Mouse (Mus musculus) heart, embryonic 14.5 days (tissue): ENCODE measurements around the gene Hcn3. TPM values are rescaled to one million over a fixed set of nuclear protein-coding genes. Genes with fewer than 3 reads are reported as not detected.

ENCODE experiments used
- ATAC-seq: fragments of 200-750 bp; cut with Nextera tagmentation; 2 replicates; pipeline ENCODE4 v1.8.0; 2017; ENCODE audit warnings: low read depth, moderate TSS enrichment; ENCODE audit not compliant: insufficient number of reproducible peaks, insufficient read depth, low FRiP score
- H3K27ac ChIP-seq, 2 experiments: fragments of 200-500 bp in 1 of 2; fragments of 300-500 bp in 1 of 2; sonication (generic) in 1 of 2; replicated peaks in 1 of 2; 2 replicates each; pipeline ENCODE4 v1.5.1; 2012 to 2014; ENCODE audit warnings: low read depth in 2 of 2, low read length in 2 of 2, control low read depth in 1 of 2, mild to moderate bottlenecking in 1 of 2, mixed read lengths in 1 of 2; ENCODE audit not compliant: control insufficient read depth in 1 of 2, insufficient read depth in 1 of 2
- H3K27me3 ChIP-seq: fragments of 300-500 bp; sonication (generic); 2 replicates; pipeline ENCODE4 v1.6.1; 2014; ENCODE audit warnings: mild to moderate bottlenecking, low read length, control low read depth; ENCODE audit not compliant: control insufficient read depth, insufficient read depth
- H3K36me3 ChIP-seq: fragments of 300-500 bp; sonication (generic); 2 replicates; pipeline ENCODE4 v1.6.1; 2014; ENCODE audit warnings: mild to moderate bottlenecking, control low read depth, low read length, mixed read lengths; ENCODE audit not compliant: control insufficient read depth, insufficient read depth
- H3K4me1 ChIP-seq, 2 experiments: fragments of 200-500 bp in 1 of 2; fragments of 300-500 bp in 1 of 2; sonication (generic) in 1 of 2; 2 replicates each; pipeline ENCODE4 v1.6.1; 2012 to 2014; ENCODE audit warnings: low read length in 2 of 2, control low read depth in 1 of 2, mixed read lengths in 1 of 2; ENCODE audit not compliant: control insufficient read depth in 2 of 2, insufficient read depth in 2 of 2
- H3K4me2 ChIP-seq: fragments of 300-500 bp; sonication (generic); 2 replicates; pipeline ENCODE4 v1.6.1; 2014; ENCODE audit warnings: mild to moderate bottlenecking, low read length
- H3K4me3 ChIP-seq, 2 experiments: fragments of 200-500 bp in 1 of 2; fragments of 300-500 bp in 1 of 2; sonication (generic) in 1 of 2; 2 replicates each; pipeline ENCODE4 v1.5.1; 2012 to 2014; ENCODE audit warnings: low read length in 2 of 2, mild to moderate bottlenecking in 2 of 2, control low read depth in 1 of 2, low read depth in 1 of 2, moderate library complexity in 1 of 2; ENCODE audit not compliant: control insufficient read depth in 1 of 2, insufficient read depth in 1 of 2
- H3K9ac ChIP-seq: fragments of 300-500 bp; sonication (generic); 2 replicates; pipeline ENCODE4 v1.6.1; 2014; ENCODE audit warnings: mild to moderate bottlenecking, low read length
- H3K9me3 ChIP-seq: fragments of 300-500 bp; sonication (generic); 2 replicates; pipeline ENCODE4 v1.6.1; 2016; ENCODE audit warnings: low read length, control low read depth; ENCODE audit not compliant: control insufficient read depth
- WGBS: fragments of 180-500 bp; shearing (Covaris S2); extraction: QIAGEN DNeasy Blood & Tissue Kit; methylation state at CpG from one replicate; pipeline ENCODE4 v1.1.7; 2014; 5-methylcytosine and 5-hydroxymethylcytosine counted together
- polyA plus RNA-seq: library from polyadenylated mRNA; unstranded; fragments of >200 nt; fragmentation: Nextera tagmentation; extraction: Ambion mirVana; gene quantifications from 2 replicates; pipeline ENCODE4 v1.2.1, GENCODE M21; 2014

Hcn3 gene
- polyA plus RNA-seq, 1 experiment from 2014 or later, result 0.27 TPM

DNA sequence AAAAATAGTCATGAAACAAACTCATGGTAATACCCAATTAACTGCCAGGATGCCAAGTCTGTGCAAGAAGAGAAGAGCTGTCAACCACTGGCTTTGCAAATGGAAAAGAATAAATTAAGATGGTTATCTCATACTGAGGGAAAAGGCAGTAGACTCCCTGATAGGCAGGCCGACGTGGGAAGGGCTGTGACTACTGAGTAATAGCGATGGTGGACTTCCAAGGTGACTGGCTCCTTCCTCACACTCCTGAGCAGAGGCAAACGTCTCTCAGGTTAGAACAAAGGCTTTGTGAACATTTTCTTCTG is 56.8 kb downstream of the Hcn3 start:
- peaks cover 5 to 7% of the 10 kb centered on the region in 2 experiments for H3K4me1 ChIP-seq
- H3K27me3 ChIP-seq, result no peaks in the 10 kb centered on the region
- H3K36me3 ChIP-seq, result peaks cover 17% of the 10 kb centered on the region
- H3K4me3 ChIP-seq, result no peak overlapping the region
- WGBS, result 70% methylated on average over 4 of the region's 4 CpGs
- no peak overlapping the region for H3K9ac ChIP-seq
- H3K4me2 ChIP-seq, result no peak overlapping the region
- ATAC-seq, result no peak
- H3K27ac ChIP-seq, result no peak overlapping the region
- no peaks in the 10 kb centered on the region for H3K9me3 ChIP-seq

GRCm38 (mm10) chr3:89102495-89103290 is 57.3 kb downstream of the Hcn3 start:
- H3K27ac ChIP-seq, result no peak overlapping the region
- WGBS, result 59% methylated on average over 12 of the region's 12 CpGs
- ATAC-seq, result no peak

DNA sequence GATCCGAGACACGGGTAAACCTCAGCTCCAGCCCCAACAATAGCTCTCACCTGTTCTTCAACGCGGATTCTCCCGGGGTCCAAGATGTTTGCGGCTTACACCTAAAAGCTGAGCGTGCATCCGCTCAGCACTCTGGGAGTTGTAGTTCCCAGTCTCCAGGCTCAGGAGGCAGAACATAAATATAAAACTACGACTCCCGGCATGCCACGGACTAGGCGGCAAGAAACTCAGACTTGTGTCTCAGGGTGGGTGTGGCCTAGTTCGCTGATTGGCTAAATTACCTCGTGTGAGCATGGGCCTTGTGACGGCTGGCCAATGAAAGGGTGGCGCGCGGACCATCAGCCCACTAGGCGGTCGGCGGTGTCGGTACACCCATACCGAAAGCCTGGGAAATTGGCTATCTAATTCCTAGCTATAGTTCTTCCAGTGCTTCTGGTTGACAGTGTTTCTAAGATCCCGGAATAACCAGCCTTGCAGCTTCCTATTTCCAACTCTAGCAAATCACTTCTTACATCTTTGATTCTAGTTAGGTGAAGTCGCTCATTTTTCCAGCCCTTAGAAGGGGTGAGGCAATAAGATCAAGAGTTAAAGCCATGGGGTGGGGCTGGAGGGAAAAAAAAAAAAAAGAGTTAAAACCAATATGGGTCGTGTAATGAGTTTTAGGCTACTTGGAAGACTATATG is 58.0 kb downstream of the Hcn3 start, which contains the start of gene Fdps:
TSS of gene Fdps (minus strand) at position 148 of the 683 bp plus-strand sequence.
- Histone ChIP-seq H3K9ac (peak within 1 kb of the TSS; percentile 77), H3K36me3 (peaks cover 29% of the 10 kb centered on the region), H3K27ac (0 out of 4 replicates have a peak within 1 kb of the TSS, but pooled peaks of 1 of the 2 experiments have one; percentile 43), H3K9me3 (no peaks in the 10 kb centered on the region), H3K4me1 (peaks cover 5 to 7% of the 10 kb centered on the region in 2 experiments), H3K4me3 (peak within 1 kb of the TSS; percentile 75 to 98), H3K27me3 (no peaks in the 10 kb centered on the region), H3K4me2 (peak within 1 kb of the TSS; percentile 87)
- peak; percentile 98 for ATAC-seq
- under 1% methylated on average over 26 of the region's 26 CpGs for WGBS

More at GRCm38 (mm10) chr3:89102495-89103290, 57.3 kb downstream of the Hcn3 start:
- peaks cover 22% of the 10 kb centered on the region for H3K36me3 ChIP-seq
- no peaks in the 10 kb centered on the region for H3K9me3 ChIP-seq
- H3K27me3 ChIP-seq, result no peaks in the 10 kb centered on the region
- H3K4me1 ChIP-seq, result peaks cover 5 to 7% of the 10 kb centered on the region in 2 experiments
- H3K4me2 ChIP-seq, result peak overlapping the region; percentile 62
- H3K4me3 ChIP-seq, result peak overlapping the region in 1 of 2 experiments; percentile 75; a peak in 1 of 4 replicates
- 0 out of 2 replicates have a peak overlapping the region, but pooled peaks have one; percentile 4 for H3K9ac ChIP-seq

DNA sequence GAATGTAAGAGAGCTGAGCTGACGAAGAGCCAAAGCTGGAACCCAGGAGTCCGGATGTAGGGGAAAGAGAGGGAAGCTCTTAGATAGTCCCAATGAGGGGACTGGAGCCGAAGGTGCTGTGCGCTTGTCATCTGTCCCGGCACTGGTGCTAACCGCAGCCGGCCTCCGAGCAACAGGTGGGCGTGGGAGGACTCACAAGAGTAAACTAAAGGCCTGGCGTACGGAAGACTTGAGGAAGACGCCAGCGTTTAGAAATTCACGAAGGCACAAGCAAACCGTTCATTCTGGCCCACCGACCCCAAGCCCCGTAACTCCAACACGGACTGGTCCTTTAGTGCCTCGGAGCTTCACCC is 58.6 kb downstream of the Hcn3 start:
- H3K27ac ChIP-seq, result 0 out of 4 replicates have a peak overlapping the region, but pooled peaks of 1 of the 2 experiments have one; percentile 43
- H3K9ac ChIP-seq, result peak overlapping the region; percentile 77
- no peak for ATAC-seq
- H3K4me1 ChIP-seq, result peaks cover 5 to 7% of the 10 kb centered on the region in 2 experiments
- peaks cover 35% of the 10 kb centered on the region for H3K36me3 ChIP-seq
- no peaks in the 10 kb centered on the region for H3K27me3 ChIP-seq
- H3K4me2 ChIP-seq, result peak overlapping the region; percentile 87
- H3K9me3 ChIP-seq, result no peaks in the 10 kb centered on the region
- peak overlapping the region; percentile 75 to 98 for H3K4me3 ChIP-seq
- under 1% methylated on average over 19 of the region's 19 CpGs for WGBS

GRCm38 (mm10) chr3:89100811-89101210 is 59.2 kb downstream of the Hcn3 start, which contains the start of gene Gm43738:
Gene Gm43738 (minus strand): TSS chr3:89101099.
- Histone ChIP-seq H3K27ac (0 out of 4 replicates have a peak within 1 kb of the TSS, but pooled peaks of 1 of the 2 experiments have one; percentile 43), H3K4me3 (peak within 1 kb of the TSS; percentile 75 to 98), H3K4me1 (peaks cover 5 to 7% of the 10 kb centered on the region in 2 experiments), H3K9ac (peak within 1 kb of the TSS; percentile 77), H3K36me3 (peaks cover 40% of the 10 kb centered on the region), H3K4me2 (peak within 1 kb of the TSS; percentile 87), H3K27me3 (no peaks in the 10 kb centered on the region), H3K9me3 (no peaks in the 10 kb centered on the region)
- whole genome bisulfite sequencing, result 44% methylated on average over 7 of the region's 7 CpGs
- no peak for ATAC-seq

Other genes starting within 250 kb of the Hcn3 start
- gene Msto1, start 246.2 kb downstream of the Hcn3 start, polyA plus RNA-seq, result 47.8 and 49.8 TPM in 2 replicates
- gene Ash1l, start 209.6 kb downstream of the Hcn3 start, polyA plus RNA-seq, result 16.8 and 17.4 TPM in 2 replicates
- gene Dap3, start 209.0 kb downstream of the Hcn3 start, polyA plus RNA-seq, result 138 and 141 TPM in 2 replicates
- gene Rusc1, start 66.9 kb downstream of the Hcn3 start, polyA plus RNA-seq, result 6.8 and 7.5 TPM in 2 replicates
- gene Gm43738, start 59.1 kb downstream of the Hcn3 start, polyA plus RNA-seq, result not detected in 2 replicates
- 92.6 and 96.9 TPM in 2 replicates for gene Fdps, start 58.2 kb downstream of the Hcn3 start, polyA plus RNA-seq
- gene Pklr, start 24.1 kb downstream of the Hcn3 start, polyA plus RNA-seq, result 0.11 TPM in 1 of 2 replicates, not detected in the other
- 12.4 and 13.4 TPM in 2 replicates for gene Clk2, start 4.6 kb upstream of the Hcn3 start, polyA plus RNA-seq
- 68.3 and 74.8 TPM in 2 replicates for gene Scamp3, start 17.3 kb upstream of the Hcn3 start, polyA plus RNA-seq
- gene Fam189b, start 22.9 kb upstream of the Hcn3 start, polyA plus RNA-seq, result 9.1 and 12.8 TPM in 2 replicates
- gene Gba, start 42.7 kb upstream of the Hcn3 start, polyA plus RNA-seq, result 33.5 and 34.0 TPM in 2 replicates
- 12.9 and 14.5 TPM in 2 replicates for gene Thbs3, start 55.0 kb upstream of the Hcn3 start, polyA plus RNA-seq
- 93.6 and 102 TPM in 2 replicates for gene Mtx1, start 66.9 kb upstream of the Hcn3 start, polyA plus RNA-seq
- gene Muc1, start 68.9 kb upstream of the Hcn3 start, polyA plus RNA-seq, result 0.16 TPM in 1 of 2 replicates, not detected in the other
- gene Krtcap2, start 85.8 kb upstream of the Hcn3 start, polyA plus RNA-seq, result 216 and 239 TPM in 2 replicates
- gene Trim46, start 86.1 kb upstream of the Hcn3 start, polyA plus RNA-seq, result 0.85 and 0.95 TPM in 2 replicates
- gene Dpm3, start 99.2 kb upstream of the Hcn3 start, polyA plus RNA-seq, result 92.9 and 97.9 TPM in 2 replicates
- 48.2 and 48.9 TPM in 2 replicates for gene Slc50a1, start 110.4 kb upstream of the Hcn3 start, polyA plus RNA-seq
- 38.4 and 39.7 TPM in 2 replicates for gene Efna1, start 120.9 kb upstream of the Hcn3 start, polyA plus RNA-seq
- 0.78 and 1.1 TPM in 2 replicates for gene Efna3, start 162.8 kb upstream of the Hcn3 start, polyA plus RNA-seq
- gene Efna4, start 177.8 kb upstream of the Hcn3 start, polyA plus RNA-seq, result 6.0 and 6.7 TPM in 2 replicates
- 31.0 and 38.6 TPM in 2 replicates for gene Adam15, start 189.8 kb upstream of the Hcn3 start, polyA plus RNA-seq
- gene Dcst2, start 201.8 kb upstream of the Hcn3 start, polyA plus RNA-seq, result not detected in 2 replicates
- gene Dcst1, start 205.1 kb upstream of the Hcn3 start, polyA plus RNA-seq, result 0.16 and 0.18 TPM in 2 replicates
- gene Zbtb7b, start 234.6 kb upstream of the Hcn3 start, polyA plus RNA-seq, result 1.3 and 1.8 TPM in 2 replicates
- not detected in 2 replicates for gene Lenep, start 242.6 kb upstream of the Hcn3 start, polyA plus RNA-seq